Mouse (Mus musculus): ENCODE measurements around the gene Mus81.
"Not testable (repeated sequence)": the region's sequence is repeated elsewhere in the genome, so short reads cannot be mapped to it uniquely, and the experiment has no call there.

Gene Mus81

GRCm38 (mm10) chr19:5487768-5488550, at the start of gene Mus81:
TSS of gene Mus81 (minus strand) at chr19:5488402.
- in situ Hi-C loops (cut with MboI, MseI): no loop called here

GRCm38 (mm10) chr19:5532520-5532919, 44.3 kb upstream of the Mus81 start:
- in situ Hi-C loops (cut with MboI, MseI): no loop called here

GRCm38 (mm10) chr19:5530138-5530524, 41.9 kb upstream of the Mus81 start:
- in situ Hi-C loops (cut with MboI, MseI): no loop called here

- in situ Hi-C loops (cut with MboI, MseI): loop anchor here (5.0 kb wide), 1 partner anchor 33 kb away; the partner anchor contains the start of gene Ovol1
These were observed 41.3 kb upstream of the Mus81 start for GRCm38 (mm10) chr19:5529325-5530137.

- in situ Hi-C loops (cut with MboI, MseI): loop anchor here (5.0 kb wide), 1 partner anchor 37 kb away; the partner anchor contains the start of gene Ovol1
These were observed 37.0 kb upstream of the Mus81 start for GRCm38 (mm10) chr19:5525204-5525603.

GRCm38 (mm10) chr19:5518721-5519120, 30.5 kb upstream of the Mus81 start:
- in situ Hi-C loops (cut with MboI, MseI): no loop called here

- in situ Hi-C loops (cut with MboI, MseI): no loop called here
These were observed 28.8 kb upstream of the Mus81 start for GRCm38 (mm10) chr19:5516906-5517505.

- in situ Hi-C loops (cut with MboI, MseI): no loop called here
These were observed 27.9 kb upstream of the Mus81 start for GRCm38 (mm10) chr19:5515840-5516777.

GRCm38 (mm10) chr19:5513005-5513349, 24.8 kb upstream of the Mus81 start:
- in situ Hi-C loops (cut with MboI, MseI): no loop called here

- in situ Hi-C loops (cut with MboI, MseI): no loop called here
These were observed 24.1 kb upstream of the Mus81 start for GRCm38 (mm10) chr19:5512091-5513004.

- in situ Hi-C loops (cut with MboI, MseI): no loop called here
These were observed 23.0 kb upstream of the Mus81 start for GRCm38 (mm10) chr19:5511074-5511632.

- in situ Hi-C loops (cut with MboI, MseI): no loop called here
These were observed 22.1 kb upstream of the Mus81 start, which contains the start of gene Snx32 for GRCm38 (mm10) chr19:5510031-5511026. TSS of gene Snx32 (minus strand) at chr19:5510538.

GRCm38 (mm10) chr19:5503687-5504086, 15.5 kb upstream of the Mus81 start, which contains the start of gene 1700020D05Rik:
TSS of gene 1700020D05Rik (minus strand) at chr19:5503787.
- in situ Hi-C loops (cut with MboI, MseI): no loop called here

GRCm38 (mm10) chr19:5500330-5500875, 12.2 kb upstream of the Mus81 start:
- in situ Hi-C loops (cut with MboI, MseI): no loop called here

GRCm38 (mm10) chr19:5496052-5496370, 7.8 kb upstream of the Mus81 start:
- in situ Hi-C loops (cut with MboI, MseI): no loop called here

- in situ Hi-C loops (cut with MboI, MseI): no loop called here
These were observed 7.3 kb upstream of the Mus81 start for GRCm38 (mm10) chr19:5495353-5496051.

- in situ Hi-C loops (cut with MboI, MseI): no loop called here
These were observed 6.1 kb upstream of the Mus81 start for GRCm38 (mm10) chr19:5494314-5494713.

GRCm38 (mm10) chr19:5493301-5493721, 5.1 kb upstream of the Mus81 start:
- in situ Hi-C loops (cut with MboI, MseI): not testable (repeated sequence)
